ENCODE assay signal across 25 mouse cellular contexts in genomic region chr6:18674584-18675250, GRCm38 (mm10).
"Had no signal": no experiment of that assay in that cellular context is flagged by ENCODE, and none has a peak within 500 bp of the region (broad histone marks: within the 10 kb centered on the region; RNA-seq: fewer than 3 reads in every experiment).

No protein-coding gene starts in this region.

- H3K4me1 ChIP-seq: heart, embryonic 13.5 days; heart, embryonic 15.5 days; intestine, embryonic 15.5 days; limb, embryonic 13.5 days; limb, embryonic 15.5 days; liver, embryonic 12.5 days had no signal

- H3K4me3 ChIP-seq: heart, adult 2 months; heart, embryonic 13.5 days; heart, embryonic 15.5 days; intestine, embryonic 15.5 days; left cerebral cortex, adult 2 months; limb, embryonic 13.5 days; limb, embryonic 15.5 days; liver, embryonic 12.5 days had no signal

- H3K9me3 ChIP-seq: heart, embryonic 13.5 days; heart, embryonic 15.5 days; intestine, embryonic 15.5 days; limb, embryonic 13.5 days; limb, embryonic 15.5 days; liver, embryonic 12.5 days had no signal

- H3K36me3 ChIP-seq: heart, embryonic 13.5 days; heart, embryonic 15.5 days; intestine, embryonic 15.5 days; limb, embryonic 13.5 days; limb, embryonic 15.5 days; liver, embryonic 12.5 days had no signal

- H3K27me3 ChIP-seq: heart, embryonic 13.5 days; heart, embryonic 15.5 days; intestine, embryonic 15.5 days; limb, embryonic 13.5 days; limb, embryonic 15.5 days; liver, embryonic 12.5 days had no signal

- ATAC-seq: hindbrain, embryonic 16.5 days; inflammation-experienced regulatory T-cells, adult 6 months; intestine, embryonic 15.5 days; intestine, postnatal 0 days; liver, embryonic 12.5 days had no signal

- H3K9ac ChIP-seq: heart, embryonic 13.5 days; heart, embryonic 15.5 days; hindbrain, embryonic 14.5 days; intestine, embryonic 15.5 days; limb, embryonic 13.5 days; limb, embryonic 15.5 days; liver, embryonic 12.5 days; liver, embryonic 14.5 days had no signal

- DNase-seq: gastrocnemius, postnatal 14 days; gastrocnemius, postnatal 36 days; heart, adult 11 months; heart, adult 2 months; heart, postnatal 14 days; heart, postnatal 36 days; kidney, adult 18-20 months; kidney, adult 8-10 months; kidney, postnatal 10 days; kidney, postnatal 25 days; kidney, postnatal 4 days; lung, adult 18-20 months had no signal

- H3K4me2 ChIP-seq: heart, embryonic 11.5 days; heart, embryonic 13.5 days; heart, embryonic 15.5 days; hindbrain, embryonic 14.5 days; intestine, embryonic 15.5 days; limb, embryonic 13.5 days; limb, embryonic 15.5 days; liver, embryonic 12.5 days had no signal

- H3K27ac ChIP-seq: heart, adult 2 months; heart, embryonic 13.5 days; heart, embryonic 15.5 days; hindbrain, embryonic 14.5 days; intestine, embryonic 15.5 days; left cerebral cortex, adult 2 months; limb, embryonic 13.5 days; limb, embryonic 15.5 days; liver, embryonic 12.5 days; liver, embryonic 14.5 days had no signal
